Mouse (Mus musculus): ENCODE measurements around the gene Zfp114. TPM values are rescaled to one million over a fixed set of nuclear protein-coding genes. Genes with fewer than 3 reads are reported as not detected.

The Zfp114 gene
- total RNA-seq, 1 experiment from 2014 or later, result 3.2 TPM

Other genes starting within 250 kb of the Zfp114 start
- not detected in 2 replicates for gene Vmn1r179, start 248.1 kb upstream of the Zfp114 start, total RNA-seq (2017)
- not detected in 2 replicates for gene Vmn1r180, start 224.4 kb upstream of the Zfp114 start, total RNA-seq (2017)
- not detected in 2 replicates for gene Vmn1r181, start 200.4 kb upstream of the Zfp114 start, total RNA-seq (2017)
- not detected in 2 replicates for gene V1rd19, start 173.4 kb upstream of the Zfp114 start, total RNA-seq (2017)
- gene Vmn1r183, start 121.8 kb upstream of the Zfp114 start, total RNA-seq (2017), result not detected in 2 replicates
- 18.2 and 21.3 TPM in 2 replicates for gene Zfp180, start 93.1 kb upstream of the Zfp114 start, total RNA-seq (2017)
- gene Zfp112, start 62.7 kb upstream of the Zfp114 start, total RNA-seq (2017), result 0.39 and 0.78 TPM in 2 replicates
- 6.3 and 7.4 TPM in 2 replicates for gene Zfp235, start 40.9 kb upstream of the Zfp114 start, total RNA-seq (2017)
- 12.0 and 26.3 TPM in 2 replicates for gene Zfp111, start 36.4 kb downstream of the Zfp114 start, total RNA-seq (2017)
- 9.8 and 14.8 TPM in 2 replicates for gene Zfp109, start 62.5 kb downstream of the Zfp114 start, total RNA-seq (2017)
- 1.5 and 3.8 TPM in 2 replicates for gene Zfp108, start 79.7 kb downstream of the Zfp114 start, total RNA-seq (2017)
- gene Zfp93, start 95.4 kb downstream of the Zfp114 start, total RNA-seq (2017), result 1.6 and 4.9 TPM in 2 replicates
- gene Zfp61, start 126.2 kb downstream of the Zfp114 start, total RNA-seq (2017), result 15.7 and 21.4 TPM in 2 replicates
- 2.4 and 6.5 TPM in 2 replicates for gene Zfp94, start 141.6 kb downstream of the Zfp114 start, total RNA-seq (2017)
- gene Tescl, start 158.9 kb downstream of the Zfp114 start, total RNA-seq (2017), result not detected in 2 replicates
- not detected in 2 replicates for gene Lypd5, start 174.1 kb downstream of the Zfp114 start, total RNA-seq (2017)
- gene Kcnn4, start 195.2 kb downstream of the Zfp114 start, total RNA-seq (2017), result 70.8 and 84.9 TPM in 2 replicates
- 25.2 and 33.1 TPM in 2 replicates for gene Smg9, start 224.6 kb downstream of the Zfp114 start, total RNA-seq (2017)

Measured in common myeloid progenitor, adult 5-6 weeks (primary cell).